25 mouse cellular contexts compared by ENCODE assay signal in genomic region chr7:91810774-91811173, GRCm38 (mm10).
"Had no signal": no experiment of that assay in that cellular context is flagged by ENCODE, and none has a peak within 500 bp of the region (broad histone marks: within the 10 kb centered on the region; RNA-seq: fewer than 3 reads in every experiment).

No protein-coding gene starts in this region.

- H3K36me3 ChIP-seq: heart, embryonic 13.5 days; heart, embryonic 15.5 days; hindbrain, embryonic 13.5 days; hindbrain, embryonic 15.5 days; kidney, embryonic 15.5 days; limb, embryonic 13.5 days; limb, embryonic 15.5 days; liver, embryonic 12.5 days had no signal

- ATAC-seq: hindbrain, postnatal 0 days; intestine, embryonic 16.5 days; liver, embryonic 12.5 days had no signal

- H3K4me3 ChIP-seq: heart, adult 2 months; heart, embryonic 13.5 days; heart, embryonic 15.5 days; hindbrain, embryonic 13.5 days; hindbrain, embryonic 15.5 days; kidney, embryonic 15.5 days; layer of hippocampus, adult 2 months; left cerebral cortex, adult 2 months; limb, embryonic 13.5 days; limb, embryonic 15.5 days; liver, embryonic 12.5 days had no signal

- H3K9me3 ChIP-seq: heart, embryonic 13.5 days; heart, embryonic 15.5 days; hindbrain, embryonic 13.5 days; hindbrain, embryonic 15.5 days; kidney, embryonic 15.5 days; limb, embryonic 13.5 days; limb, embryonic 15.5 days; liver, embryonic 12.5 days had no signal

- H3K9ac ChIP-seq: heart, embryonic 13.5 days; heart, embryonic 15.5 days; hindbrain, embryonic 13.5 days; hindbrain, embryonic 15.5 days; kidney, embryonic 15.5 days; limb, embryonic 13.5 days; limb, embryonic 15.5 days; liver, embryonic 12.5 days had no signal

- H3K4me2 ChIP-seq: heart, embryonic 11.5 days; heart, embryonic 13.5 days; heart, embryonic 15.5 days; hindbrain, embryonic 13.5 days; hindbrain, embryonic 15.5 days; kidney, embryonic 15.5 days; limb, embryonic 13.5 days; limb, embryonic 15.5 days; liver, embryonic 12.5 days had no signal

- H3K4me1 ChIP-seq: heart, embryonic 13.5 days; heart, embryonic 15.5 days; hindbrain, embryonic 13.5 days; kidney, embryonic 15.5 days; limb, embryonic 13.5 days; limb, embryonic 15.5 days; liver, embryonic 12.5 days had no signal

- H3K27me3 ChIP-seq: heart, embryonic 13.5 days; heart, embryonic 15.5 days; hindbrain, embryonic 13.5 days; hindbrain, embryonic 15.5 days; kidney, embryonic 15.5 days; limb, embryonic 13.5 days; limb, embryonic 15.5 days; liver, embryonic 12.5 days had no signal

- H3K27ac ChIP-seq: heart, adult 2 months; heart, embryonic 13.5 days; heart, embryonic 15.5 days; hindbrain, embryonic 13.5 days; hindbrain, embryonic 15.5 days; hindbrain, postnatal 0 days; kidney, embryonic 15.5 days; kidney, postnatal 0 days; layer of hippocampus, adult 2 months; left cerebral cortex, adult 2 months; limb, embryonic 13.5 days; limb, embryonic 15.5 days; liver, embryonic 12.5 days had no signal

- DNase-seq: gastrocnemius, postnatal 14 days; gastrocnemius, postnatal 36 days; heart, adult 11 months; heart, adult 2 months; heart, postnatal 14 days; heart, postnatal 36 days; kidney, adult 11 months; kidney, adult 2 months; kidney, adult 9 months; kidney, postnatal 14 days; kidney, postnatal 36 days had no signal
